Mouse (Mus musculus) cerebellum, postnatal 25 days (tissue): ENCODE data around the gene Abhd12.
"Not testable (repeated sequence)": the region's sequence is repeated elsewhere in the genome, so short reads cannot be mapped to it uniquely, and the experiment has no call there.

ENCODE experiments used
- DNase-seq, 2 experiments: peaks; one replicate each; pipeline ENCODE4 v3.0.0; 2021; ENCODE audit warnings: mixed read lengths in 2 of 2

Gene Abhd12

DNA sequence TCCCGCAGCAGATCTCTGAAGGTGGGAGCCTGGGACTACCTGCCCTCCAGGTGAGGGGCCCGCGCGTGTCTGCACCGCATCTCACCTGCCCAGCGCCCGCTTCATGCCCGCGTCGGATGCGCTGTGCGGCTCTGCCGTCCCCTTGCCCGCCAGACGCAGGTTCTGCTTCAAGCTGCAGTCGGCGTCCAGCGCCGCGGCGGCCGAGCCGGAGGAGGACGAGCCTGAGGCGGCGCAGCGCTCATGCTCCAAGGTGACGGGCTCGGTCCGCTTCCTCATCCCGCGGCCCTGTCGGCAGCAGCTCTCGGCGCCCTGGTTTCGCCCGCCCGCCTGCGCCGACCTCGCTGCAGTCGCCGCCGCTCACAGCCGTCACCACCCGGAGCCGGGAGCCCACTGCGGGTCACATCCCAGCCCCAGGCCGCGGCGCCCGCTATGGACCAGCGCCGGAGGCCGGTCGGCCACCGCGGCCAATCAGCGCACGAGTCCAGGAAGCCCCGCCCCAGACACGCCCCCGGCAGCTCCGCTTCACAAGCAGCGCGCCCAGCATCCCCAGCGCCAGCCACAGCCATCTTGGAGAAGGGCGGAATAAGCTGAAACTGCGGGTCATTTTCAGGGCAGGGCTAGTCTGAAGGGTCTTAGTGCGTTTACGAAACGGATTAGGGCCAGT lies at the start of gene Abhd12:
TSS of gene Abhd12 (minus strand) at position 470 of the 664 bp plus-strand sequence.
- peak; percentile 99 for DNase-seq

- no peak for DNase-seq
Observed at GRCm38 (mm10) chr2:150951201-150951600, 46.7 kb upstream of the Abhd12 start.

- DNase-seq: no peak
Observed at GRCm38 (mm10) chr2:150950056-150950455, 45.5 kb upstream of the Abhd12 start.

GRCm38 (mm10) chr2:150949652-150950051 lies 45.1 kb upstream of the Abhd12 start:
- no peak for DNase-seq

GRCm38 (mm10) chr2:150948786-150949185 lies 44.2 kb upstream of the Abhd12 start:
- no peak for DNase-seq

DNA sequence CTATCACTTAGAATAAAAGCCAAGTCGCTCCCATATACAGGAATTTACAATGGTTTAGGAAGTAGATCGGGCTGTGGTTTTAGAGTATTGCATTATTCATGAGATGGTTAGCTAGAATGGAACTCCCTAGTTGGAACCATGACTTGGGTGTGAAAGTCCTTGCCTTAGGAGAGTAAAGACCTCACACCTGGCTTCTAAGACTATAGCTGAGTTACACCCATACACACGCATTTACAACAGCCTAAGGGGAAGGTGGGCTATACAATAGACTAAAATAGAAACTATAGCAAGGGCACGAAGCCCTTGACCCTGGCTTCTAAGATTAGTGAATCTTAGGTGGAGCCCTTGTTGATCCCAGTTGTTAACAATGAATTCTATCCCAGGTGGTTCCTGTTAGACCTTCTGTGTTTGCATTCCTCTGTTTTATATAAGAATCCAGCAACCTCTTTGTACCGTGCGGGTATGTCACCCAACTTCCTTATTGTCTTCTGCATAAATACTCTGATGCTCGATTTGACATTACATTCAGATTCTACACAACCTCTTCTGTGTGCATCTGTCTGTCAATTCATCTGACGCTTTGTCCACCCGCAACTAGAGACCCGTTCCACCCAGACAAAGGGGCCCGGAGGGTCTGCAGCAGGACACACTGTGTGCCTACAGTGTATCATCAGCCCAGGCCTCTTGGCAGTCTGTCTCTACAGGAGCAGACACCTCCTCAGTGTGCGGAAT lies 43.5 kb upstream of the Abhd12 start:
- DNase-seq: not testable (repeated sequence)

DNA sequence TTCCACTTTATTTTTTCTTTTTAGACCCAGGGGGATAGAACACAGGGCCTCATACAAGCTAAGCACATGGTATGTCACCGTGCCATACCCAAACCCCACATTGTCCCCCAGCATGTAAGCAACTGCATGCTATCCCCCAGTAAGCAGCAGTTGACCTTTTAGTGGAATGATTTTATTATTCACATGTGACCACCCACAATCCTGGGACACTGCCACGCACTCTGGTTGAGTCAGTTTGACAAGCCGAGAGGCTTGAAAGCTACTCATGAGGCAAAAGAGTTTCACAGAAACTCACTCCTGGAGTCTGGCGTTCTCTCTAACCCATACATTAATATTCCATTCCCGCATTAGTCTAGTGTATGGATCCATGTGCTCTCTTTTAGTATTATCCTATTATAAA lies 42.8 kb upstream of the Abhd12 start:
- not testable (repeated sequence) for DNase-seq

DNA sequence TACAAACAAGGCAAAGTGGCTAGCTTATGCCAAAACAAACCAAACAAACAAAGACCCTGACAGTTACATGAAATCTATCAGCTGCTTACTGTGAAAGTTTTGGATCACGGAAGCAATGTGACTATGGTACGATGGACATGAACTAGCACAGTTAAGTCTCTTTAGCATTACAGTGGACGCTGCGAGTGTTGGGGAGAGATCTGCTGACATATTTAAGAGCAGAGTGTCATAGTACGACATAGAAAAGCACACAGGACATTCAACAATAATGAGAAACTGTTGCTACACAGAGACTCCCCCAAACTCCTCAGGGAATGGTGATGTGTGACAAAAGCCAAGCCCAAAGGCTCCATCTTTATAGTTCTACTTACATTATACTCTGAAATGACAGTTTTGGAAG lies 39.5 kb upstream of the Abhd12 start:
- no peak for DNase-seq

DNA sequence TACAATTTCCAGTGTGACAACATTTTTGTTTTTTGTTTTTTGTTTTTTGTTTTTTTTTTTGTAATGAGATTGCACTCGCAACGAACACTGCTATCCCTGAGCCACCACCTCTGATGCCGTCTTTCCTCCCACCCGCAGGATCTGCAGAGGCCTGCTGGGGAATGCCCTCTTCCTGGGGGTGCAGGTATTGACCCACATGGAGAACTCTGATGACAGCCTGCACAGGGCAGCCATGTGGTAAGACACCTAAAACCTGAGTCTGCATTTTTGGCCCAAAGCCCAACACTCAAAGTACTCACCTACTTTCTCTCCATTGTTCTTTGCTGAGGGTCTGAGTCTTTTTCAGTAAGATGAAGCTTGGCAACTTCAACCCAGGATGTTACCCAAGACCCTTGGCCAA lies 30.1 kb upstream of the Abhd12 start:
- DNase-seq: no peak

- no peak for DNase-seq
Observed at GRCm38 (mm10) chr2:150933482-150933881, 28.9 kb upstream of the Abhd12 start.

- DNase-seq: no peak
Observed at GRCm38 (mm10) chr2:150930806-150931205, 26.3 kb upstream of the Abhd12 start.

GRCm38 (mm10) chr2:150929156-150929555 lies 24.6 kb upstream of the Abhd12 start:
- DNase-seq: peak; percentile 39 to 51

- peak; percentile 48 to 60 for DNase-seq
Observed at GRCm38 (mm10) chr2:150927038-150927720, 22.6 kb upstream of the Abhd12 start.

DNA sequence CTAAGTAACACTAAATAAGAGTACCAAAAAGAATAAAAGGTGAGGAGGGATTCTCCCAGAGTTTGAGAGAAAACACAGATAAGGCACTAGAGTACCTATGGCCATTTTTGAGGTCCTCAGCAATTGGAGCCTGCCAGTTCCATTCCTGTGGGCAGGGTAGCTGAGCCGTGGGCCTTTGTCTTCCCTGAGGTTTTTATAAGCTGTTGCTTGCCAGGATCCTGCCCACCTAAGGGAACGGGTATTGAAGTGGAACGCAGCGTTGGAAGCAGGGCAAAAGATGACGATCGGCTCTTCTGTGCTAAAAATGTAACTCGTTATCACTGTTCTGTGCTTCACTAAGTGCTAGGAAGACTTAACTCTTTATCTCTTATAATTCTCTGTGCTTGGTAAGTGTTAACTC lies 19.0 kb upstream of the Abhd12 start:
- DNase-seq: no peak

DNA sequence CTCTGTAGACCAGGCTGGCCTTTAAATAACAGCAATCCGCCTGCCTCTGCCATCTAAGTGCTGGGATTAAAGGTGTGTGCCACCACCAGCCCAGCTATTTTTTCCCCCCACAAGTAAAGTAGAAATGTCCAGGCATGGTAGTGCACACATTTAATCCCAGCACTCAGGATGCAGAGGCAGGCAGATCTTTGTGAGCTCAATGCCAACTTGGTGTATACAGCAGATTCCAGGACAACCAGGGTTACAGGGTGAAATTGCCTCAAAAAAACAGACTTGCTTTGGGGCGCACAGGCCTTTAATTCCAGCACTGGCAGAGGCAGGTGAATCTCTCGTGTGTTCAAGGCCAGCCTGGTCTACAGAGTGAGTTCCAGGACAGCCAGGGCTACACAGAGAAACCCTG lies 18.5 kb upstream of the Abhd12 start:
- no peak for DNase-seq

GRCm38 (mm10) chr2:150922165-150922564 lies 17.6 kb upstream of the Abhd12 start:
- DNase-seq: no peak

DNA sequence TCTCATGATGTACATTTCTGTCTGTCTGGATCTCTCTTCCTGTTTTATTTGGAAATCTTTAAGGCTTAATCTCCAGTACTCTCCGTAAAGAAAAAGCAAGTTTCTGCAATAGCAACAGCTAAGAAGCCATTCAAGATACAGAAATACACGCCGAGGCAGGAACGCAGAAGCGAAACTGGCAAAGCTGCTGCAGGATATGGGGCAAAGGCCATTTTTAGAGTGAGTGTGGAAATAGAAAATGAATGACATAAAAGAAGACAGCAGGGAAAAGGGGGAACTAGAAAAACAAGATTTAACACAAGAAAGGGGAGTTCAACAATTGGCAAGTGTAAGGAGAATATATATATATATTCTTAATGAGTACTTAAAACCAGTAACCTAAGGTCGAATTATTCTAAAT lies 17.2 kb upstream of the Abhd12 start:
- no peak for DNase-seq

- DNase-seq: no peak
Observed at GRCm38 (mm10) chr2:150920543-150920942, 16.0 kb upstream of the Abhd12 start.

GRCm38 (mm10) chr2:150918720-150919119 lies 14.2 kb upstream of the Abhd12 start:
- DNase-seq: no peak

GRCm38 (mm10) chr2:150915786-150916185 lies 11.2 kb upstream of the Abhd12 start:
- DNase-seq: no peak

DNA sequence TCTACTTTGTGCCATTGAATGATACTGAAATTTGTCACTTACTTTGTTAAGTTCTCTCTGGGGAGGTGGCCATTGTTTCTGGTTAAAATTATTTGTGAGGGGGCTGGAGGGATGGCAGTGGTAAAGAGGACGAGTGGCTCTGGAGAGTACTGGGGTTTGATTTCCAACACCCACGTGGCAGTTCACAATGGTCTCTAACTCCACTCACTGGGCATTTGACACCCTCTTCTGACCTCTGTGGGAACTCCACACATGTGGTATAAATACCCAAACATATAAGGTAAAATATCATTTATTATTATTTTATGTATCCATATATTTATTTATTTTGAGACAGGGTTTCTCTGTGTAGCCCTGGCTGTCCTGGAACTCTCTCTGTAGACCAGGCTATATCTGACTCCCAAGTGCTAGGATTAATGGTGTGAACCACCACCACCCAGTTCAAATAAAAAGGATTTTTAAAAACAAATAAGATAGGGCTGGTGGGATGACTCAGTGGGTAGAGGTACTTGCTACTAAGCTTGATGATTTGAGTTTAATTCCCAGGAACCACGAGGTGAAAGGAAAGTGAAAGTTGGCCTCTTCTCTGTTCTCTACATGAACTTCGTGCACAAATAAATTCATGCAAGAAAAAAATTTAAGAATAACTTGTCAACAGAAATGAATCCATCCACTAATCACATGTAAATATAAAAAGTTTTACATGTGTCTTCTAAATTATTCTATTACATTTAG lies 10.4 kb upstream of the Abhd12 start:
- no peak for DNase-seq

DNA sequence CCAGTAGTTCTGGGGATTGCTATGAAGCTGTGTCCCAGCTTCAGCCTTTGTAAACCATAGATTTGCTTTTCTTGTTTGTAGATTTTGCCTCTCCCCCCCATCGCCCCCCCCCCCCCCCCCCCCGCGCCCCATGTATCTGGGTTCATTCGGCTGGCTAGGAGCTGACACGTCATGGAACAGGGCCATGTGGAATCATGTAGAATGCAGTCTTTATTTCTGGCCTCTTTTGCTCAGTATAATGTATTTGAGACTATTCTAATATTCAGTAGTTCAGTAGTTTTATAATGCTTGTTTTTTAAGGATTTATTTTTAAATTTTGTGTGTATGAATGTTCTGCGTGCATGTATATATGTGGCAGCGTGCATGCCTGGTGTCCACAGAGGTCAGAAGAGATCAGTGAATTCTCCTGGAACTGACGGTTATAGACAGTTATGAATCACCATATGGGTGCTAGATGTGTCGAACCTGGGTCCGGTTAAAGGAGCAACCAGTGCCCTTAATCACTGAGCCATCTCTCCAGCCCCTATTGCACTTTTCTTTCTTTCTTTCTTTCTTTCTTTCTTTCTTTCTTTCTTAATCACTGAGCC lies 5.8 kb upstream of the Abhd12 start:
- no peak for DNase-seq
